In genomic region chr2:105796101-105796500, GRCm38 (mm10) we compare ENCODE assay signal across 14 mouse cellular contexts.
DNase-seq lines count a peak whose midpoint lies in the region; TF ChIP-seq lines count a peak whose summit lies in the region.
"Had no signal": no experiment of that assay in that cellular context is flagged by ENCODE, and none has a peak within 500 bp of the region (broad histone marks: within the 10 kb centered on the region; RNA-seq: fewer than 3 reads in every experiment).

No protein-coding gene starts in this region.

- DNase-seq in heart, postnatal 10 days = peak; percentile 12 to 16
- no peak for DNase-seq in heart, postnatal 36 days
- DNase-seq in lung, postnatal 36 days = peak; percentile 3
- DNase-seq in lung, postnatal 4 days = no peak
- DNase-seq in ZHBTc4 (ENCODE audit: low read depth, low spot score) = peak; percentile 16
- no peak for DNase-seq in kidney, postnatal 10 days
- DNase-seq: embryo, embryonic 11 days; spleen, adult 18-20 months; thymus, postnatal 36 days had no signal

- H3ac ChIP-seq in myocyte (ENCODE audit: control insufficient read depth, insufficient read length) = no peak overlapping the region

- H3K36me3 ChIP-seq in myocyte (ENCODE audit: control insufficient read depth, insufficient read depth) = peaks cover 4% of the 10 kb centered on the region
- H3K36me3 ChIP-seq: heart, embryonic 13.5 days; limb, embryonic 13.5 days; liver, embryonic 15.5 days; neural tube, embryonic 15.5 days had no signal

- no peaks in the 10 kb centered on the region for H3K27me3 ChIP-seq in myocyte (ENCODE audit: control insufficient read depth, insufficient read depth, insufficient read length)
- H3K27me3 ChIP-seq: heart, embryonic 13.5 days; limb, embryonic 13.5 days; liver, embryonic 15.5 days; neural tube, embryonic 15.5 days had no signal

- H3K4me2 ChIP-seq in myocyte (ENCODE audit: low read depth) = peak overlapping the region; percentile 50
- H3K4me2 ChIP-seq: heart, embryonic 13.5 days; limb, embryonic 13.5 days; liver, embryonic 15.5 days; neural tube, embryonic 15.5 days had no signal

- H3K79me2 ChIP-seq in myocyte (ENCODE audit: control insufficient read depth, insufficient read depth) = no peaks in the 10 kb centered on the region

- no peak for TF ChIP-seq POLR2A in myocyte (IDR thresholded peaks at IDR 0.05; ENCODE audit: insufficient read length, low read depth)

- intact Hi-C loops in heart, postnatal 10 days (cut with DNase I) = no loop called here
- intact Hi-C loops in heart, postnatal 36 days (cut with DNase I) = no loop called here

- H3K4me3 ChIP-seq in myocyte = no peak overlapping the region
- H3K4me3 ChIP-seq: heart, embryonic 13.5 days; limb, embryonic 13.5 days; liver, embryonic 15.5 days; neural tube, embryonic 15.5 days had no signal

TF ChIP-seq in myocyte, 11 proteins besides CTCF, POLR2A, EP300 and RAD21:
- TF ChIP-seq USF1 (IDR thresholded peaks at IDR 0.05; ENCODE audit: low read depth) (no peak), MYOD1 (IDR thresholded peaks at IDR 0.05; ENCODE audit: control insufficient read depth in 1 of 3, insufficient read length in 2 of 3, low read depth in 2 of 3) (peak in 2 of 3 experiments; percentile 22 to 54)

Comparison
In these comparisons a context has a peak if more than half of its experiments do, and no peak if none do; other contexts are left out.
1. DNase-seq: peak in heart, postnatal 10 days (2 of 2), lung, postnatal 36 days (single experiment) and ZHBTc4 (single experiment); none in heart, postnatal 36 days (0 of 2), lung, postnatal 4 days (0 of 2) and kidney, postnatal 10 days (single experiment).